Mouse (Mus musculus) forebrain, embryonic 11.5 days (tissue): ENCODE measurements around the gene Zfp65. TPM values are rescaled to one million over a fixed set of nuclear protein-coding genes. Genes with fewer than 3 reads are reported as not detected.

Experiments
- polyA plus RNA-seq: library from polyadenylated mRNA; unstranded; fragments of >200 nt; fragmentation: Nextera tagmentation; extraction: Ambion mirVana; gene quantifications from 2 replicates; pipeline ENCODE4 v1.2.1, GENCODE M21; 2014

Gene Zfp65
- polyA plus RNA-seq, 1 experiment from 2014 or later = 4.9 TPM

Other genes starting within 250 kb of the Zfp65 start
- gene Zfp874b, start 244.9 kb downstream of the Zfp65 start, polyA plus RNA-seq = 0.79 and 0.84 TPM in 2 replicates
- gene Zfp58, start 228.6 kb downstream of the Zfp65 start, polyA plus RNA-seq = 14.3 and 15.3 TPM in 2 replicates
- 0.19 TPM in 1 of 2 replicates, not detected in the other for gene Gm26965, start 203.0 kb downstream of the Zfp65 start, polyA plus RNA-seq
- gene Zfp87, start 203.0 kb downstream of the Zfp65 start, polyA plus RNA-seq = 27.3 and 29.5 TPM in 2 replicates
- gene Zfp748, start 175.3 kb downstream of the Zfp65 start, polyA plus RNA-seq = 16.9 and 19.2 TPM in 2 replicates
- 4.1 and 5.5 TPM in 2 replicates for gene Zfp729b, start 119.5 kb downstream of the Zfp65 start, polyA plus RNA-seq
- gene Gm49345, start 91.4 kb downstream of the Zfp65 start, polyA plus RNA-seq = not detected in 2 replicates
- gene Zfp729a, start 91.4 kb downstream of the Zfp65 start, polyA plus RNA-seq = 3.4 and 4.5 TPM in 2 replicates
- gene Zfp738, start 42.1 kb downstream of the Zfp65 start, polyA plus RNA-seq = 12.8 and 13.6 TPM in 2 replicates
- gene Zfp85, start 26.1 kb upstream of the Zfp65 start, polyA plus RNA-seq = 5.5 and 6.5 TPM in 2 replicates
- 4.1 and 4.9 TPM in 2 replicates for gene Zfp493, start 50.5 kb upstream of the Zfp65 start, polyA plus RNA-seq
- 7.7 and 8.1 TPM in 2 replicates for gene Zfp273, start 84.6 kb upstream of the Zfp65 start, polyA plus RNA-seq
- gene Gm10037, start 101.9 kb upstream of the Zfp65 start, polyA plus RNA-seq = 2.7 and 2.8 TPM in 2 replicates
- gene BC048507, start 134.2 kb upstream of the Zfp65 start, polyA plus RNA-seq = not detected in 2 replicates